Mouse (Mus musculus) intestine, embryonic 16.5 days (tissue): ENCODE results near the gene Uqcrc1. TPM values are rescaled to one million over a fixed set of nuclear protein-coding genes. Genes with fewer than 3 reads are reported as not detected.
A peak's percentile ranks its signal among the peaks of the same experiment; 100 is the strongest.

ENCODE experiments used
- ATAC-seq: fragments of 200-750 bp; cut with Nextera tagmentation; 2 replicates; pipeline ENCODE4 v1.8.0; 2017; ENCODE audit warnings: moderate TSS enrichment, moderate library complexity
- H3K27ac ChIP-seq: fragments of 300-500 bp; sonication (generic); 2 replicates; pipeline ENCODE4 v1.5.1; 2014; ENCODE audit warnings: mild to moderate bottlenecking, low read length
- H3K27me3 ChIP-seq: fragments of 300-500 bp; sonication (generic); replicated peaks from 2 replicates; pipeline ENCODE4 v1.6.1; 2014; ENCODE audit warnings: low read length, control low read depth, mixed read lengths; ENCODE audit not compliant: control insufficient read depth, insufficient read depth
- H3K36me3 ChIP-seq: fragments of 300-500 bp; sonication (generic); 2 replicates; pipeline ENCODE4 v1.6.1; 2014; ENCODE audit warnings: low read length, control low read depth; ENCODE audit not compliant: control insufficient read depth, insufficient read depth
- H3K4me1 ChIP-seq: fragments of 300-500 bp; sonication (generic); 2 replicates; pipeline ENCODE4 v1.6.1; 2014; ENCODE audit warnings: low read length, control low read depth, mixed read lengths; ENCODE audit not compliant: control insufficient read depth, insufficient read depth
- H3K4me2 ChIP-seq: fragments of 300-500 bp; sonication (generic); 2 replicates; pipeline ENCODE4 v1.6.1; 2014; ENCODE audit warnings: low read depth, low read length, control low read depth
- H3K4me3 ChIP-seq: fragments of 300-500 bp; sonication (generic); 2 replicates; pipeline ENCODE4 v1.5.1; 2014; ENCODE audit warnings: mild to moderate bottlenecking, low read length
- H3K9ac ChIP-seq: fragments of 300-500 bp; sonication (generic); 2 replicates; pipeline ENCODE4 v1.6.1; 2014; ENCODE audit warnings: low read depth, low read length
- H3K9me3 ChIP-seq: fragments of 300-500 bp; sonication (generic); 2 replicates; pipeline ENCODE4 v1.6.1; 2016; ENCODE audit warnings: low read length, control low read depth; ENCODE audit not compliant: control insufficient read depth
- WGBS: fragments of 180-500 bp; shearing (Covaris S2); extraction: QIAGEN DNeasy Blood & Tissue Kit; methylation state at CpG from one replicate; pipeline ENCODE4 v1.1.7; 2014; 5-methylcytosine and 5-hydroxymethylcytosine counted together
- microRNA counts: library from miRNA; unstranded; fragments of <30 nt; microRNA quantifications from one replicate; lab custom pipeline; 2016
- microRNA-seq: library from miRNA; unstranded; fragments of <30 nt; microRNA quantifications from one replicate; pipeline ENCODE4, GENCODE M21; 2016
- polyA plus RNA-seq: library from polyadenylated mRNA; unstranded; fragments of >200 nt; fragmentation: Nextera tagmentation; extraction: Ambion mirVana; gene quantifications from 2 replicates; pipeline ENCODE4 v1.2.1, GENCODE M21; 2015

Gene Uqcrc1
- polyA plus RNA-seq, 1 experiment from 2014 or later, result 730 TPM

DNA sequence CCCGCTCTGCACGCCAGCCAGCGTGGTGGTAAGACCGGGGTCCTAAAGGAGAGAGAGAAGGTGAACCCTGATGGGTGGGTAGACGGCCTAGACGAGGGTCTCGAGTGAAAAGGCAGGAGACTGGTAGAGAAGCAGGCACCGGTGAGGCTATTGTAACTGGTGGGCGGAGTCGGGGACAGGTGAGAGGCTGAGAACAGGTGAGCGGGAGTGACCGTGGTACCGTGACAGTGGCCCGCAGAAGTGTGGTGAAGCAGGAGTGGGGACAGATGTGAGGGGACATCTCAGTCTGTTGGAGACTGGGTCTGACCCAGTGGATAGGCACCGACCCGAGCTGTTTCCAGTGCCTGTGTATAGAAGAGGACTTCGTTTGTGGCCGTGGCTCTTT lies 55.6 kb downstream of the Uqcrc1 start:
- WGBS, result 9% methylated on average over 18 of the region's 18 CpGs
- Histone ChIP-seq H3K9me3 (no peaks in the 10 kb centered on the region), H3K9ac (peak overlapping the region; percentile 77), H3K36me3 (no peaks in the 10 kb centered on the region), H3K4me1 (peaks cover 55% of the 10 kb centered on the region), H3K27ac (peak overlapping the region; percentile 76), H3K27me3 (no peaks in the 10 kb centered on the region), H3K4me3 (peak overlapping the region; percentile 72), H3K4me2 (peak overlapping the region; percentile 94)
- ATAC-seq, result peak; percentile 7

DNA sequence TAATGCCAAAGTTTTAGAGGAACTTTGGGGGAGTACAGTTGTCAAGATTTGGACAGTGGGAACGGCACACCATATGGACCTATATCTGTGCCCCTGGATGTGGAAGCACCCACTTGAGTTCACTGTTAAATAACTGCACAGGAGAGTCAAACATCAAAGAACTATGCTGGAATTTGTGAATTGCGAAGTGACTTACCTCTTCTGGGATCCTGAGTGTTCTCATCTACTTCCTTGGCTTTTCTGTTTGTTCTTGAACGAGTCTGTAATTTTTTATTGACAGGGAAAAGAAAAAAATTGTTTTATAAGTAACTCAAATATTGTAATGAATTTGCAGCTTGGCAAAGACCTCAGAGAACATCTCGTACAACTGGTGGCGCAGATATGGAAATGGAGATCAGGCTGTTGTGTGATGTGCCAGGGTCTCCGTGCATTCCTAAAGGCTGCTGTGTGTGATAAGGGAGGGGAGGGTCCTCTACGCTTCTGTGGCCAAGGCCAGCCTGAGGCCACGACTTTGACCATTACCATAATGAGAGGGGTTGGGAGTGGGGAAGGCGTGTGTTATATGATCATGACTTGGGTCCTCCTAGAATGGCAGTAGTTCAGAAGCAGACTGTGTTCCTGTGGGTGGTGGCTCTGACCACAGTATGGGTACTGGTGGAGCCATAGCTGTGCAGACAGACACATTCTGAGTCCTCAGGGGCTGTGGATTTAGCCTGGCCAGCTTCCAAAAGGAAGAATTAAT lies 56.4 kb downstream of the Uqcrc1 start:
- H3K36me3 ChIP-seq, result no peaks in the 10 kb centered on the region
- WGBS, result 69% methylated on average over 9 of the region's 9 CpGs
- ATAC-seq, result no peak
- no peak overlapping the region for H3K27ac ChIP-seq
- peaks cover 53% of the 10 kb centered on the region for H3K4me1 ChIP-seq
- peak overlapping the region; percentile 72 for H3K4me3 ChIP-seq
- peak overlapping the region; percentile 77; the same call in 1 of the 2 replicates for H3K9ac ChIP-seq
- H3K27me3 ChIP-seq, result no peaks in the 10 kb centered on the region
- H3K9me3 ChIP-seq, result no peaks in the 10 kb centered on the region
- H3K4me2 ChIP-seq, result peak overlapping the region; percentile 94

DNA sequence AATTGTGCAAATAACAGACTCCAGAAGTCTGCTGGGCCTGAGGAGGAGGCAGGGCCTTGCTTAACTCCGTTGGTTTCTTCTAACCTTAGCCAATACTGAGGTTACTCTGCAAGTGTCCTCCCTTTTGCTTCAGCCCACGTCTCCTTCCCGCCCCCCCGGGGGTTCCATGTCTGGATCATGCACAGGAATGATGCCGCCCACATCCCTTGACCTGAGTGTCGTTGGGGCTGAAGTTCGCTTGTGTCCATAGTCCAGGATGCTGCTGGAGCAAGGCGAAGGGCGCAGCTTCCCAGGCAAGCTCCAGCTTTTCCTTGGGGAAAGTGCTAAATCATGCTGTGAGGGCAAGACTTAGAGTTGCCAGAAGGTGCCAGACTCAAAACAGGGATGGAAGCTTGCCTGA lies 60.0 kb downstream of the Uqcrc1 start:
- Histone ChIP-seq H3K4me3 (no peak overlapping the region), H3K27me3 (no peaks in the 10 kb centered on the region), H3K4me2 (no peak overlapping the region), H3K4me1 (peaks cover 30% of the 10 kb centered on the region), H3K27ac (peak overlapping the region; percentile 84), H3K36me3 (no peaks in the 10 kb centered on the region), H3K9me3 (no peaks in the 10 kb centered on the region), H3K9ac (peak overlapping the region; percentile 4; the same call in 1 of the 2 replicates)
- WGBS, result 52% methylated on average over 9 of the region's 9 CpGs
- no peak for ATAC-seq

DNA sequence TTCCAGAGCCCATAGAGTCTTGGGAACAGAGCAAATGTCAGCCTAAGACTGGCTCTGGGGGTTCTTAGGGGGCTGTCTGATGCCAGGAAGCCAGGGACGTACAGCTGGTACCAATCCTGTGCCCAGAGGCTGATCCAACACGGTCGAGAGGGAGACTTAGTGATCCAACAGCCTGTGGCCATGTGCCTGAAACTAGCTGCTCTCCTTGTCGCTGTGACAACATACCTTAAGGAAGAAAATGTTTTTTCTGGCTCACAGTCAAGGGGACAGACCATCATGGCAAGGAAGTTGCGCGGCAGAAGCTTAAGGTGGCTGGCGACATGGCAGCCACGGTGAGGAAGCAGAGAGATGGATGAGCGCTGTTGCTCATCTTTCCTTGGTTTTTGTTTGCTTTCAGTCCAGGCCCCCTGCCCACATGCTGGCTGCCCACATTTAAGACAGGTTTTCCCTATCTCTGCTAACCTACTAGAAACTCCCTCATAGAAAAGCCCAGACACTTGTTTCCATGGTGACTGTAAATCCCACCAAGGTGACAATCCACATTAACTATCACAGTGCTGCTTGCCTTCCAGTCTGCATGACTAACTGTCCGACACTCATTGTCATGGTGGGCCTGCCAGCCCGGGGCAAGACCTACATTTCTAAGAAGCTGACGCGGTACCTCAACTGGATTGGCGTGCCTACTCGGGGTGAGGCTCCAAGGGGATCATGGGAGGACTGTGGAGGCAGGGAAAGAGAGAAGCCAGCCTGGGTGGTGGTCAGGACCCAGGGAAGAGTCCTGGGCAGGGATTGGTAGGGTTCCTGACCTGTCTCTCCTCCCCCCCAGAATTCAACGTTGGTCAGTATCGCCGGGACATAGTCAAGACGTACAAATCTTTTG lies 62.1 kb downstream of the Uqcrc1 start:
- Histone ChIP-seq H3K36me3 (no peaks in the 10 kb centered on the region), H3K9ac (no peak overlapping the region; the same call in 1 of the 2 replicates), H3K27me3 (no peaks in the 10 kb centered on the region), H3K27ac (0 out of 2 replicates have a peak overlapping the region, but pooled peaks have one; percentile 4), H3K4me3 (no peak overlapping the region), H3K4me2 (no peak overlapping the region), H3K4me1 (peaks cover 22% of the 10 kb centered on the region), H3K9me3 (no peaks in the 10 kb centered on the region)
- no peak for ATAC-seq
- WGBS, result 83% methylated on average over 19 of the region's 19 CpGs

DNA sequence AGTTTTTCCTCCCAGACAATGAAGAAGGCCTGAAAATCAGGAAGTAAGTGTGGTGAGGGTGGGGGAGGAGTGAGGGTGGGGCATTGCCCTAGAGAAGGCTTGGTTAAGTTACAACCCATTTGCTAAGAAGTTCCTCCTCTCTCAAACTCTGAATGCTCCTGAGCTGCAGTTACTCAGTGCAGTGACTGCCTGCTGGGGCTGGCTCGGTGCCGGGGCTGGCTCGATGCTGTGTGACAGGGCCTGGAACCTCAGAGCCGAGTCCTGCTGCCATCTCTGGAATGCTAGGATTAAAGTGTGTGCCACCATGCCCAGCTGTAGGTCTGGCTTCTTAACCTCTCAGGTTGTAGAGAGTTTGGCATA lies 62.7 kb downstream of the Uqcrc1 start:
- H3K4me2 ChIP-seq, result no peak overlapping the region
- no peak for ATAC-seq
- peak overlapping the region; percentile 42; the same call in 1 of the 2 replicates for H3K9ac ChIP-seq
- 81% methylated on average over 4 of the region's 4 CpGs for WGBS
- H3K36me3 ChIP-seq, result no peaks in the 10 kb centered on the region
- H3K4me3 ChIP-seq, result no peak overlapping the region
- 0 out of 2 replicates have a peak overlapping the region, but pooled peaks have one; percentile 4 for H3K27ac ChIP-seq
- H3K27me3 ChIP-seq, result no peaks in the 10 kb centered on the region
- no peaks in the 10 kb centered on the region for H3K9me3 ChIP-seq
- peaks cover 22% of the 10 kb centered on the region for H3K4me1 ChIP-seq

MicroRNA genes within 50 kb of the gene (microRNA counts, 519-probe panel; counts per million panel counts)
- microRNA mmu-miR-711 (lab: Ali Mortazavi, UCI), result 35.7 counts per million

Small RNAs within 50 kb of the gene (microRNA-seq; reads per million reads assigned to microRNA genes)
- gene Mir711, result not detected

Other genes starting within 250 kb of the Uqcrc1 start
- 32.8 and 36.9 TPM in 2 replicates for gene Prkar2a, start 247.3 kb upstream of the Uqcrc1 start, polyA plus RNA-seq
- 57.2 and 59.4 TPM in 2 replicates for gene Ip6k2, start 152.8 kb upstream of the Uqcrc1 start, polyA plus RNA-seq
- gene Nckipsd, start 128.3 kb upstream of the Uqcrc1 start, polyA plus RNA-seq, result 11.3 and 14.5 TPM in 2 replicates
- gene Celsr3, start 110.3 kb upstream of the Uqcrc1 start, polyA plus RNA-seq, result 0.47 and 0.61 TPM in 2 replicates
- 75.9 and 94.2 TPM in 2 replicates for gene Slc26a6, start 83.3 kb upstream of the Uqcrc1 start, polyA plus RNA-seq
- 0.18 TPM in 1 of 2 replicates, not detected in the other for gene Tmem89, start 22.0 kb upstream of the Uqcrc1 start, polyA plus RNA-seq
- gene Col7a1, start 17.0 kb downstream of the Uqcrc1 start, polyA plus RNA-seq, result 0.99 and 1.2 TPM in 2 replicates
- not detected in 2 replicates for gene Ucn2, start 49.4 kb downstream of the Uqcrc1 start, polyA plus RNA-seq
- gene Pfkfb4, start 55.1 kb downstream of the Uqcrc1 start, polyA plus RNA-seq, result 15.1 and 21.7 TPM in 2 replicates
- 162 and 184 TPM in 2 replicates for gene Shisa5, start 101.9 kb downstream of the Uqcrc1 start, polyA plus RNA-seq
- gene Trex1, start 123.1 kb downstream of the Uqcrc1 start, polyA plus RNA-seq, result 13.0 and 14.4 TPM in 2 replicates
- gene Atrip, start 137.5 kb downstream of the Uqcrc1 start, polyA plus RNA-seq, result 18.4 and 21.5 TPM in 2 replicates
- 20.0 and 20.2 TPM in 2 replicates for gene Ccdc51, start 145.9 kb downstream of the Uqcrc1 start, polyA plus RNA-seq
- 597 and 612 TPM in 2 replicates for gene Tma7, start 146.0 kb downstream of the Uqcrc1 start, polyA plus RNA-seq
- 4.7 and 5.2 TPM in 2 replicates for gene Plxnb1, start 158.8 kb downstream of the Uqcrc1 start, polyA plus RNA-seq
- gene Fbxw21, start 225.4 kb downstream of the Uqcrc1 start, polyA plus RNA-seq, result not detected in 2 replicates